Mouse (Mus musculus) mouse trophoblast stem cell (cell line): ENCODE measurements around the gene Efhc2.

Experiments
- in situ Hi-C, 2 experiments: fragments of 300-500 bp; cut with MseI, MboI; formaldehyde crosslinking; loops; 2 replicates in 1 of 2; 3 replicates in 1 of 2; pipeline ENCODE4 v1.15.1; 2025

Gene Efhc2

DNA sequence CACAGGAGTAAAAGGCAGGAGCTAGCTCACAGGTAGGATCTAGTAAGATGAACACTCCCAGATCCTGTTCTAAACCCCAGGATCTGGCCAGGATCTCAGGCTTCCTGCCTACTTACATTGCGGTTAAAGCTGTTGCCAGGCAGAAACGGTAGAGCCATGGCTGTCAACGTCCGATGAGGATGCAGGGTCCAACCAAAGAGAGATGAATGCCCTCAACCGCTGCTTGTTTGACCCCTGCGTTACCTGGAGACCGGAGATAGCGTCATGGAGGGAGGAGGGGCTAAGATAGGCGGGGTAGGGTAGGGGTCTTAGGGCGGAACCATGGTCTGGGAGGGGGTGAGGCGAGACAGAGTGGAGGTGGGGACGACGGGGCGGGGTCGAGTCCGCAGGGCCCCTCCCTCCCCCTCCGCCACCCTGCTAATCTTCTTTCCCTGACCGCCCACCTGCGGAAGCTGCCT, at the start of gene Efhc2:
Gene Efhc2, minus strand, starts transcription at position 243 of the 458 bp plus-strand sequence.
- in situ Hi-C loops = no loop called here

DNA sequence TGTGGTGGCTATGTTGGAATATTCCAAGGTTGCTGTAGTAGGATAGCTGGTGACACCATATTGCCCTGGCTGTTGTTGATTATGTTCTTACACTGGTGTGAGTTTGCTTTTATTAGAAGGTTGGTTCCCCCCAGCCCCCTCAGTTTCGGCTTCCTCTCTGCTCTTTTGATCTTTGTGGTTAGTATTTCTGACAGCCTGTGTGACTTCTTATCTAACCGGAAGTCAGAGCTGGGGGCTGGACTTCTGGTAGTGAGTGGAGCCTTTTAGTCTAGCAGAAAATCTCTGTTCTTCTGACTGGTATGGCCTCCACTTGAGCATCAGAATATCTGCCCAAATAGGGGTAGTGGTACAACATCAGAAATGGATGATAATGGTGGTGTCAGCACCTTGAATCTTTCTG, 45.9 kb upstream of the Efhc2 start:
- in situ Hi-C loops = no loop called here

DNA sequence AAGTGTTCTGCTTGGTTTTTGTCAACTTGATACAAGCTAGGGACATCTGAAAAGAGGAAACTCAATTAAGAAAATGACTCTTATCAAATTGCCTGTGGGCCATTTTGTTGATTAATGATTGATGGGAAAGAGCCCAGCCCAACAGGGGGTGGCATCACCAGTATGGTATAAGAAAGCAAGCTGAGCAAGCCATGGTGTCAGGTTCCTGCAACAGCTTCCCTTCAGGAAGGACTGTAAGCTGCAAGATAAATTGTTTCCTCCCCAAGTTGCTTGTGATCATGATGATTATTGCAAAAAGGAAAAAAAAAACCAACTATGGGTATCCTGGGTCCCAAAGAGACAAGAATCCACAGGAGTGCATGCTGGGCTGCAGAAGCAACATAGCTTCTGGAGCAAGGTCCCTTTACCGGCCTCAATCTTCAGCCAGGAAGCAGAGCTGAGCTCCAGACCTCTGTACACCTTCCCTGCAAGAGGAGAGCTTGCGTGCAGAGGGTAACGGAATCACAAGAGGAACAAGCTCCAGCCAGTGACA, 18.8 kb downstream of the Efhc2 start:
- in situ Hi-C loops = no loop called here

DNA sequence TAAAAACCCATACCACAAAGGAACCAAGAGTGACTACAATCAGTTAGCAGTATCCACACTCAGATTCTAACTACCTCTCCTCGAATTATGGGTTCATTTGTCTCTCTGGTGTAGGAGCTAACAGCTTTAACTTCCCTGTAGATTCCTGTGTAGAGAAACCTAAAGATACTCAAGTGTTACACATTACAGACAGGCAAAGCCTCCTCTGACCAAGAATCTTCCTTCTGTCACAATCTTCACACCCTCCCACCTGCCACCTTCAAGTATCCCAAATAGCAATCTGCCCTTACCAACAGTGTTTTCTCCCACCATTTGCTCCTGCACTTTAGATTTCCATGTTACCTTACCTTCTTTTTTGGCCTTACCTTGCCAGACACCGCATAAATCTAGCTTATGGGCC, 35.3 kb downstream of the Efhc2 start:
- in situ Hi-C loops = no loop called here

DNA sequence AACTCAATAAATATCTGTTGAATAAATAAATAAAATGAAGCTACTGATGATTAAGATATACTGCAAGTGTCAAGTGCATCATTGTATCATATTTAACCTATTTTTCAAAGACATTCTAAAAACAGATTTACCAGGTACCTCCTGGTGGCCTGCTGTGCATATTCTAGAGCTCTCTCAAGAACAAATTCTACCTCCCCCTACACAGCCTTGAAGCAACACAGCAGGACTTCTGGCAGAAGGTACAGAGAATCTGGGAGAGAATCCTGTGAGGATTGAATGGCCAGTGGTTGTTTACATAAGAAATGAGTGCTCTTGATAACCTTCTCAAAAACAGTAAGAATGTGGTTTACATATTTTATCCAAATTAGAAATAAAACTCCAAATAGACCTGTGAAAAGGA, 94.0 kb downstream of the Efhc2 start:
- in situ Hi-C loops = no loop called here

DNA sequence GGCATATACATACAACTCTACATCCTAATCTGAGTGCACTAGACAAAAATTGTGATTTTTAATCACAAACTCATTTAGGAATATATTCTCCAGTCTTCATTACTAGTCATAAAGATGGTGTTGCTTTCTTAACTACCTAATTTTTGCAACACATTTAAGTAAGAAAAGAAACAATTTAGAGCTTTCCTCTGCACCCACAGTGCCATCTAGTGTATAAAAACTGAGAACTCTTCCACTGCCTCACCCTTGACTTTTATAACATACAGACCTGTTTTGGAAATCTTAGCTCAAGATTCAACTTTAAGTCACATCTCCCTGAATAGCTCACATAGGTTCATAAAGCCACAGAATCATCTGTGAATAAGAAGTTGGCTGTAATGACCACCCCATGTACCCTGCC, 101.7 kb downstream of the Efhc2 start:
- in situ Hi-C loops = no loop called here

DNA sequence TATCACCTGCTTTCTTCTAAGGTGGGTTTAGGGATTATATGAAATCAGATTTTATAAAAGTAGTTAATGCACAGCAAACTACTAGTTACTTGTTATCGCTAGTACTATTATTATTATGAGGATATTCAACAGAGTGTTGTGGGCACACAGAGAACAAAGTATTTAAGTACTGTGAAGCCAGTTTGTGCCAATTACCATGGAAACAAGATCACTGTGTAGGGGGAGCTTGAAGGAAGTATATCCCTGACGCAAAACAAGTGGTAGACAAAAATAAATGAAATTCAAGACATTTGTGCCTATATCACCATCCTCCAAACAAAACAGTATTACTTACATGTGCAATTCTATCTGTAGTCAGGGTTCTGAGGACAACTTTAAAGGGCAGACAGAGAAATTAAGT, 105.7 kb downstream of the Efhc2 start:
- in situ Hi-C loops = no loop called here

DNA sequence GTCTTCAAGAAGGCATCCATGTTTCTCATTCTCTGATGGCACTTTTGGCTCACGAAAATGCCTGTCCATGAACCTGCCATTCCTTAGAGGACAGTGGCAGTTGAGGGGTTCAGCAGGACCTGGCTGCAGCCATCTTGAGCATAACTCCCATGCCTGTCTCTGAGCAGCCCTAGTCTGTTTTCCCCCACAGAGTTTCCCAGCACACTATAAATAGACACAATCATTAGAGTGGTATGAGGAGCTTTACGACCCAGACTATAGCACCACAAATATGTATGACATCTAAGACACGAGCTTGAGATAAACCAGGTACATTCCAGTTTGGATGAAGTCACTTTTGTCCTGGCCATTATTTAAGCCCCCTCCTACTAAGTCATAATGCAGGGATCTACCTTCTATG, 143.4 kb downstream of the Efhc2 start:
- in situ Hi-C loops = no loop called here

DNA sequence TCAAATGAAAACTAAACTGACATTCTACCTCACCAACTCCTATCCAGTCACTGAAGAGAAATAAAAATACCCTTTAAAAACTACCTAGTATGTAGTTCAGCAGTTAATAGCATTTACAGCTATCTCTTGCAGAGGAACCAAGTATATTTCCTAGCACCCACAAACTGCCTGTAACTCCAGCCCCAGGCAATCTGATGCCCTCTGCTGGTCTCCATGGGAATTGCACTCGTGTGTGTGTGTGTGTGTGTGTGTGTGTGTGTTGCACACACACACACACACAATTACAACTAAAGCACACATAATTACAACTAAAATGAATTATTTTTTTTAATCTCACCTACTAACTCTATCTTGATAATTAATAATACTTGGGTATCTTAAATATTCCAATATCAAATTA, 153.5 kb downstream of the Efhc2 start:
- in situ Hi-C loops = no loop called here
